Mouse (Mus musculus) G1E (cell line): ENCODE data around the gene Acot7.

Source experiments
- CTCF ChIP-seq: IDR thresholded peaks from 2 replicates; pipeline ENCODE4 v1.5.1; 2012; ENCODE audit warnings: low read depth, low read length, inconsistent platforms, mixed read lengths
- GATA1 ChIP-seq: IDR thresholded peaks from 2 replicates; pipeline ENCODE4 v1.6.1; 2012; ENCODE audit warnings: borderline replicate concordance, low read length, inconsistent platforms, mixed read lengths
- POLR2AphosphoS5 ChIP-seq: IDR thresholded peaks from 2 replicates; pipeline ENCODE4 v1.6.1; 2012; ENCODE audit warnings: low read depth, low read length, inconsistent platforms; ENCODE audit not compliant: insufficient replicate concordance
- TAL1 ChIP-seq: conservative IDR thresholded peaks from 2 replicates; pipeline ENCODE4 v1.6.1; 2012; ENCODE audit warnings: low read depth, low read length, inconsistent platforms, mixed read lengths

GRCm38 (mm10) chr4:152185137-152185509 is 7.2 kb downstream of the Acot7 start:
- TF ChIP-seq CTCF = no peak
- no peak for TF ChIP-seq TAL1
- no peak for TF ChIP-seq GATA1
- TF ChIP-seq POLR2AphosphoS5 = no peak
